Mouse (Mus musculus) Patski (cell line): ENCODE data around the gene Asb12. TPM values are rescaled to one million over a fixed set of nuclear protein-coding genes. Genes with fewer than 3 reads are reported as not detected.
A peak's percentile ranks its signal among the peaks of the same experiment; 100 is the strongest.

Source experiments
- ATAC-seq: fragments of 100-300 bp; one replicate; pipeline ENCODE4 v1.8.0; 2021
- CTCF ChIA-PET: fragments of 350-600 bp; sonication (Branson Sonifier 250); formaldehyde crosslinking; loops from one replicate; lab custom pipeline; 2022; ENCODE audit warnings: inconsistent platforms; lab: Charles Lee
- POLR2A ChIA-PET: fragments of 350-600 bp; sonication (Branson Sonifier 250); formaldehyde crosslinking; loops from one replicate; lab custom pipeline; 2022; ENCODE audit warnings: antibody characterized with exemption, inconsistent platforms; lab: Charles Lee
- DNase-seq: peaks from one replicate; pipeline ENCODE4 v3.0.0-alpha.2; 2011; ENCODE audit warnings: low read depth, low spot score
- H3K27me3 ChIP-seq: fragments of 371-371 bp; one replicate; pipeline ENCODE4 v1.5.1; 2021
- CTCF ChIP-seq: fragments of 100-300 bp; IDR thresholded peaks from one replicate; pipeline ENCODE4 v1.5.1; 2021
- in situ Hi-C: fragments of 300-500 bp; cut with MboI; formaldehyde crosslinking; loops from 3 replicates; pipeline ENCODE4 v1.11.1; 2018; ENCODE audit warnings: low pct_unique_long_range_greater_than_20kb, mixed read lengths
- polyA plus RNA-seq: library from polyadenylated mRNA; unstranded; gene quantifications from one replicate; pipeline ENCODE4 v1.2.3, GENCODE M21; 2021

The Asb12 gene
- polyA plus RNA-seq, 1 experiment from 2014 or later = not detected

- no peaks in the 10 kb centered on the region for H3K27me3 ChIP-seq
- DNase-seq (no peak), ATAC-seq (peak; percentile 58)
- in situ Hi-C loops = loop anchor here (10.0 kb wide), 1 partner anchor 511 kb away; the partner anchor contains the start of gene Las1l
- TF ChIP-seq CTCF = no peak
- CTCF ChIA-PET = interaction anchor here (0.9 to 1.8 kb wide), 2 partner anchors 16 to 27 kb away, joined by 3 read pairs; no protein-coding TSS in a partner anchor
- POLR2A ChIA-PET = interaction anchor here (1.2 kb wide), 1 partner anchor 19 kb away, joined by 3 read pairs; no protein-coding TSS in a partner anchor
Measured at GRCm38 (mm10) chrX:95443898-95444775, 113.7 kb downstream of the Asb12 start.

GRCm38 (mm10) chrX:95443390-95443789 is 114.4 kb downstream of the Asb12 start:
- ChIA-PET POLR2A (interaction anchor here (1.2 kb wide), 1 partner anchor 19 kb away, joined by 3 read pairs; no protein-coding TSS in a partner anchor), CTCF (interaction anchor here (1.5 to 1.8 kb wide), 2 partner anchors 27 to 84 kb away, joined by 3 read pairs; no protein-coding TSS in a partner anchor)
- ATAC-seq (no peak), DNase-seq (no peak)
- no peak for TF ChIP-seq CTCF
- in situ Hi-C loops = loop anchor here (10.0 kb wide), 1 partner anchor 511 kb away; the partner anchor contains the start of gene Las1l
- H3K27me3 ChIP-seq = no peaks in the 10 kb centered on the region

GRCm38 (mm10) chrX:95442261-95442660 is 115.5 kb downstream of the Asb12 start:
- no peak for TF ChIP-seq CTCF
- in situ Hi-C loops = loop anchor here (10.0 kb wide), 1 partner anchor 513 kb away; the partner anchor contains the start of gene Las1l
- no peak for DNase-seq

GRCm38 (mm10) chrX:95441290-95441689 is 116.5 kb downstream of the Asb12 start:
- in situ Hi-C loops = loop anchor here (10.0 kb wide), 1 partner anchor 514 kb away; the partner anchor contains the start of gene Las1l
- H3K27me3 ChIP-seq = peaks cover 16% of the 10 kb centered on the region
- TF ChIP-seq CTCF = no peak
- DNase-seq = no peak
- CTCF ChIA-PET = interaction anchor here (0.6 kb wide), 1 partner anchor 85 kb away, joined by 3 read pairs; no protein-coding TSS in a partner anchor
- ATAC-seq = no peak
- POLR2A ChIA-PET = interaction anchor here (0.7 kb wide), 1 partner anchor 65 kb away, joined by 3 read pairs; no protein-coding TSS in a partner anchor

More at GRCm38 (mm10) chrX:95442261-95442660, 115.5 kb downstream of the Asb12 start:
- no peak for ATAC-seq
- ChIA-PET POLR2A (no interaction called here), CTCF (interaction anchor here (1.5 kb wide), 1 partner anchor 83 kb away, joined by 3 read pairs; no protein-coding TSS in a partner anchor)
- peaks cover 7% of the 10 kb centered on the region for H3K27me3 ChIP-seq

- TF ChIP-seq CTCF = no peak
- ATAC-seq (no peak), DNase-seq (no peak)
- POLR2A ChIA-PET = no interaction called here
- CTCF ChIA-PET = no interaction called here
- peaks cover 24% of the 10 kb centered on the region for H3K27me3 ChIP-seq
- in situ Hi-C loops = no loop called here
Measured at GRCm38 (mm10) chrX:95438491-95438890, 119.3 kb downstream of the Asb12 start.

GRCm38 (mm10) chrX:95437236-95437635 is 120.6 kb downstream of the Asb12 start:
- ATAC-seq (no peak), DNase-seq (no peak)
- POLR2A ChIA-PET = no interaction called here
- no peak for TF ChIP-seq CTCF
- H3K27me3 ChIP-seq = peaks cover 30% of the 10 kb centered on the region
- in situ Hi-C loops = no loop called here
- CTCF ChIA-PET = no interaction called here

Other genes with a start within 250 kb of the Asb12 start
- gene Amer1, start 113.1 kb downstream of the Asb12 start, polyA plus RNA-seq = 7.1 TPM
- gene Pfn5, start 117 bp upstream of the Asb12 start, polyA plus RNA-seq = not detected
- gene Zc4h2, start 100.5 kb upstream of the Asb12 start, polyA plus RNA-seq = 11.8 TPM
- gene Zc3h12b, start 153.7 kb upstream of the Asb12 start, polyA plus RNA-seq = 8.1 TPM